Mouse (Mus musculus) MEL (cell line): ENCODE results near the gene Cdca4. TPM values are rescaled to one million over a fixed set of nuclear protein-coding genes. Genes with fewer than 3 reads are reported as not detected.
A peak's percentile ranks its signal among the peaks of the same experiment; 100 is the strongest.

Experiments
- DNase-seq: peaks from one replicate; pipeline ENCODE4 v3.0.0; 2011; ENCODE audit warnings: low read depth, low spot score
- H3K27ac ChIP-seq: 2 replicates; pipeline ENCODE4 v1.5.1; 2012; ENCODE audit warnings: low read depth, mild to moderate bottlenecking, control low read depth, low read length, moderate library complexity; ENCODE audit not compliant: control insufficient read depth
- H3K27me3 ChIP-seq, 2 experiments: fragments of 150-350 bp in 1 of 2; sonication (generic) in 1 of 2; 2 replicates each; pipeline ENCODE4 v1.6.1; 2012; ENCODE audit warnings: low read length in 2 of 2, mild to moderate bottlenecking in 2 of 2, improper control_type of control experiment in 1 of 2, moderate library complexity in 1 of 2; ENCODE audit not compliant: insufficient read depth in 2 of 2, control insufficient read depth in 1 of 2
- H3K36me3 ChIP-seq, 2 experiments: 2 replicates each; pipeline ENCODE4 v1.6.1; 2012 to 2014; ENCODE audit warnings: low read length in 2 of 2, improper control_type of control experiment in 1 of 2, inconsistent platforms in 1 of 2, mild to moderate bottlenecking in 1 of 2; ENCODE audit not compliant: insufficient read depth in 2 of 2, control insufficient read depth in 1 of 2
- H3K4me1 ChIP-seq, 2 experiments: fragments of 150-350 bp in 1 of 2; sonication (generic) in 1 of 2; 2 replicates each; pipeline ENCODE4 v1.6.1; 2012; ENCODE audit warnings: low read length in 2 of 2, improper control_type of control experiment in 1 of 2, mild to moderate bottlenecking in 1 of 2; ENCODE audit not compliant: insufficient read depth in 2 of 2, control insufficient read depth in 1 of 2
- H3K4me3 ChIP-seq, 2 experiments: fragments of 150-350 bp in 1 of 2; sonication (generic) in 1 of 2; 2 replicates each; pipeline ENCODE4 v1.5.1; 2012; ENCODE audit warnings: low read depth in 2 of 2, low read length in 2 of 2, mild to moderate bottlenecking in 2 of 2, moderate library complexity in 2 of 2, control low read depth in 1 of 2, improper control_type of control experiment in 1 of 2; ENCODE audit not compliant: control insufficient read depth in 1 of 2, insufficient read depth in 1 of 2
- H3K79me2 ChIP-seq: 2 replicates; pipeline ENCODE4 v1.6.1; 2012; ENCODE audit warnings: mild to moderate bottlenecking, low read length, moderate library complexity; ENCODE audit not compliant: control insufficient read depth, poor library complexity, insufficient read depth
- H3K9ac ChIP-seq: 2 replicates; pipeline ENCODE4 v1.6.1; 2012; ENCODE audit warnings: low read depth, mild to moderate bottlenecking, control low read depth, low read length, moderate library complexity; ENCODE audit not compliant: control insufficient read depth, poor library complexity, severe bottlenecking
- H3K9me3 ChIP-seq: fragments of 150-350 bp; sonication (generic); replicated peaks from 2 replicates; pipeline ENCODE4 v1.6.1; 2012; ENCODE audit warnings: mild to moderate bottlenecking, low read length, improper control_type of control experiment, moderate library complexity; ENCODE audit not compliant: insufficient read depth
- BHLHE40 ChIP-seq: IDR thresholded peaks from 2 replicates; pipeline ENCODE4 v1.6.1; 2012; ENCODE audit warnings: low read depth, mild to moderate bottlenecking, inconsistent platforms, low read length, improper control_type of control experiment, borderline replicate concordance
- EP300 ChIP-seq, 2 experiments: IDR thresholded peaks; 2 replicates each; pipeline ENCODE4 v1.6.1; 2011; ENCODE audit warnings: improper control_type of control experiment in 2 of 2, low read length in 2 of 2, low read depth in 1 of 2, mild to moderate bottlenecking in 1 of 2
- ETS1 ChIP-seq: IDR thresholded peaks from 2 replicates; pipeline ENCODE4 v1.6.1; 2012; ENCODE audit warnings: low read depth, mild to moderate bottlenecking, inconsistent platforms, low read length, improper control_type of control experiment, moderate library complexity
- GABPA ChIP-seq: IDR thresholded peaks from 2 replicates; pipeline ENCODE4 v1.6.1; 2012; ENCODE audit warnings: low read depth, mild to moderate bottlenecking, inconsistent platforms, low read length, improper control_type of control experiment, moderate library complexity
- HCFC1 ChIP-seq: IDR thresholded peaks from 2 replicates; pipeline ENCODE4 v1.6.1; 2012; ENCODE audit warnings: low read depth, mild to moderate bottlenecking, inconsistent platforms, low read length, improper control_type of control experiment, moderate library complexity
- JUND ChIP-seq: IDR thresholded peaks from 2 replicates; pipeline ENCODE4 v1.6.1; 2011; ENCODE audit warnings: low read depth, mild to moderate bottlenecking, improper control_type of control experiment, low read length
- MAZ ChIP-seq: IDR thresholded peaks from 2 replicates; pipeline ENCODE4 v1.6.1; 2012; ENCODE audit warnings: low read depth, mild to moderate bottlenecking, inconsistent platforms, low read length, improper control_type of control experiment
- MYC ChIP-seq: IDR thresholded peaks from 2 replicates; pipeline ENCODE4 v1.6.1; 2011; ENCODE audit warnings: low read depth, mild to moderate bottlenecking, low read length, improper control_type of control experiment, moderate library complexity
- NELFE ChIP-seq: IDR thresholded peaks from 2 replicates; pipeline ENCODE4 v1.6.1; 2011; ENCODE audit warnings: low read depth, low read length, improper control_type of control experiment
- NRF1 ChIP-seq: IDR thresholded peaks from 2 replicates; pipeline ENCODE4 v1.6.1; 2014; ENCODE audit warnings: low read depth, mild to moderate bottlenecking, inconsistent platforms, low read length, improper control_type of control experiment, moderate library complexity; ENCODE audit not compliant: poor library complexity, insufficient read depth, severe bottlenecking
- POLR2A ChIP-seq, 2 experiments: IDR thresholded peaks; 2 replicates each; pipeline ENCODE4 v1.6.1; 2011 to 2012; ENCODE audit warnings: low read length in 2 of 2, mild to moderate bottlenecking in 2 of 2, control low read depth in 1 of 2, improper control_type of control experiment in 1 of 2, low read depth in 1 of 2, moderate library complexity in 1 of 2; ENCODE audit not compliant: control insufficient read depth in 1 of 2, insufficient read depth in 1 of 2, poor library complexity in 1 of 2
- RAD21 ChIP-seq: IDR thresholded peaks from 2 replicates; pipeline ENCODE4 v1.6.1; 2011; ENCODE audit warnings: mild to moderate bottlenecking, low read depth, low read length, improper control_type of control experiment
- RCOR1 ChIP-seq: IDR thresholded peaks from 2 replicates; pipeline ENCODE4 v1.6.1; 2012; ENCODE audit warnings: low read depth, mild to moderate bottlenecking, inconsistent platforms, low read length, improper control_type of control experiment
- SIN3A ChIP-seq: IDR thresholded peaks from 2 replicates; pipeline ENCODE4 v1.6.1; 2012; ENCODE audit warnings: low read length, improper control_type of control experiment, inconsistent platforms
- UBTF ChIP-seq: IDR thresholded peaks from 2 replicates; pipeline ENCODE4 v1.6.1; 2012; ENCODE audit warnings: low read depth, mild to moderate bottlenecking, inconsistent platforms, low read length, improper control_type of control experiment, moderate library complexity, borderline replicate concordance; ENCODE audit not compliant: insufficient read depth
- USF1 ChIP-seq: IDR thresholded peaks from 2 replicates; pipeline ENCODE4 v1.6.1; 2014; ENCODE audit warnings: low read depth, mild to moderate bottlenecking, inconsistent platforms, low read length, improper control_type of control experiment, moderate library complexity
- ZKSCAN1 ChIP-seq: IDR thresholded peaks from 2 replicates; pipeline ENCODE4 v1.6.1; 2012; ENCODE audit warnings: low read depth, mild to moderate bottlenecking, inconsistent platforms, low read length, improper control_type of control experiment, moderate library complexity
- ZMIZ1 ChIP-seq: IDR thresholded peaks from 2 replicates; pipeline ENCODE4 v1.6.1; 2012; ENCODE audit warnings: low read depth, mild to moderate bottlenecking, inconsistent platforms, low read length, improper control_type of control experiment, moderate library complexity
- polyA plus RNA-seq, 2 experiments: library from polyadenylated mRNA; stranded (reverse) in 1 of 2; unstranded in 1 of 2; fragments of >175 nt in 1 of 2; fragments of >200 nt in 1 of 2; gene quantifications; 2 replicates each; pipeline versions ENCODE4 v1.2.1 to v1.2.4; 2012; ENCODE audit warnings: low replicate concordance in 2 of 2, low read depth in 1 of 2; ENCODE audit not compliant: insufficient read length in 2 of 2, insufficient read depth in 1 of 2, missing spikeins in 1 of 2
- total RNA-seq: library from RNA; depleted of rRNA; stranded (reverse); fragments of 300-350 nt; gene quantifications from 2 replicates; pipeline ENCODE4 v1.2.3, GENCODE M21; 2012

The Cdca4 gene
- total and polyA plus RNA-seq, 3 experiments: 274 to 279 TPM; not detected in 1

- no peaks in the 10 kb centered on the region for H3K9me3 ChIP-seq
- TF ChIP-seq MAZ (peak; percentile 86), ZKSCAN1 (no peak), NRF1 (peak; percentile 77), USF1 (peak; percentile 59), RCOR1 (no peak), JUND (no peak), NELFE (peak; percentile 30; the same call in 1 of the 2 replicates), BHLHE40 (peak; percentile 47; the same call in 1 of the 2 replicates), POLR2A (IDR thresholded peaks at IDR 0.05; ENCODE audit: control insufficient read depth in 1 of 2, insufficient read depth in 1 of 2, low read depth in 1 of 2, low read length in 2 of 2, poor library complexity in 1 of 2) (peak in 1 of 2 experiments; percentile 36; a peak in 1 of 4 replicates), ETS1 (peak; percentile 86), HCFC1 (peak; percentile 42), SIN3A (peak; percentile 53; the same call in 1 of the 2 replicates), EP300 (IDR thresholded peaks at IDR 0.05; ENCODE audit: low read depth in 1 of 2, low read length in 2 of 2) (peak; percentile 50 to 59; a peak in 3 of 4 replicates), UBTF (0 out of 2 replicates have a peak, but pooled peaks have one; percentile 37), GABPA (no peak), RAD21 (no peak), MYC (no peak), ZMIZ1 (no peak)
- H3K27me3 ChIP-seq: no peaks in the 10 kb centered on the region
- H3K9ac ChIP-seq: peak overlapping the region; percentile 58
- peak overlapping the region; percentile 70 for H3K27ac ChIP-seq
- DNase-seq: peak; percentile 87
- peak overlapping the region; percentile 44 to 46; a peak in 3 of 4 replicates for H3K4me3 ChIP-seq
- peaks cover 0 to 40% of the 10 kb centered on the region in 2 experiments; a peak in 2 of 4 replicates for H3K36me3 ChIP-seq
- peaks cover 27 to 68% of the 10 kb centered on the region in 2 experiments for H3K4me1 ChIP-seq
- H3K79me2 ChIP-seq: no peaks in the 10 kb centered on the region; the same call in 1 of the 2 replicates
Observed at GRCm38 (mm10) chr12:112795466-112796104, 33.6 kb downstream of the Cdca4 start.

- peak; percentile 63 for DNase-seq
- peak overlapping the region; percentile 58 for H3K9ac ChIP-seq
- TF ChIP-seq SIN3A (no peak), MAZ (no peak)
- TF ChIP-seq, all 39 proteins: peak for 0
- H3K4me3 ChIP-seq: peak overlapping the region; percentile 44 to 46
- peak overlapping the region; percentile 70 for H3K27ac ChIP-seq
- H3K79me2 ChIP-seq: no peaks in the 10 kb centered on the region; the same call in 1 of the 2 replicates
- H3K36me3 ChIP-seq: peaks cover 0 to 37% of the 10 kb centered on the region in 2 experiments; a peak in 2 of 4 replicates
- H3K9me3 ChIP-seq: no peaks in the 10 kb centered on the region
- no peaks in the 10 kb centered on the region for H3K27me3 ChIP-seq
- peaks cover 27 to 64% of the 10 kb centered on the region in 2 experiments for H3K4me1 ChIP-seq
Observed at GRCm38 (mm10) chr12:112794998-112795397, 34.2 kb downstream of the Cdca4 start.
